Mouse (Mus musculus) liver, embryonic 15.5 days (tissue): ENCODE measurements around the gene Dcpp3. TPM values are rescaled to one million over a fixed set of nuclear protein-coding genes. Genes with fewer than 3 reads are reported as not detected.
"Not testable (repeated sequence)": the region's sequence is repeated elsewhere in the genome, so short reads cannot be mapped to it uniquely, and the experiment has no call there.

ENCODE experiments used
- ATAC-seq: fragments of 200-750 bp; cut with Nextera tagmentation; 2 replicates; pipeline ENCODE4 v1.8.0; 2017; ENCODE audit warnings: moderate number of reproducible peaks, mild to moderate bottlenecking, moderate library complexity; ENCODE audit not compliant: insufficient read depth
- H3K27ac ChIP-seq: fragments of 300-500 bp; sonication (generic); replicated peaks from 2 replicates; pipeline ENCODE4 v1.5.1; 2015; ENCODE audit warnings: mild to moderate bottlenecking, inconsistent platforms
- H3K27me3 ChIP-seq: fragments of 300-500 bp; sonication (generic); 2 replicates; pipeline ENCODE4 v1.6.1; 2015; ENCODE audit warnings: mild to moderate bottlenecking, inconsistent platforms
- H3K36me3 ChIP-seq: fragments of 300-500 bp; sonication (generic); replicated peaks from 2 replicates; pipeline ENCODE4 v1.6.1; 2015; ENCODE audit warnings: moderate library complexity, mild to moderate bottlenecking, inconsistent platforms
- H3K4me1 ChIP-seq: fragments of 300-500 bp; sonication (generic); replicated peaks from 2 replicates; pipeline ENCODE4 v1.6.1; 2015; ENCODE audit warnings: inconsistent platforms
- H3K4me2 ChIP-seq: fragments of 300-500 bp; sonication (generic); 2 replicates; pipeline ENCODE4 v1.6.1; 2015; ENCODE audit warnings: moderate library complexity, mild to moderate bottlenecking, inconsistent platforms
- H3K4me3 ChIP-seq: fragments of 300-500 bp; sonication (generic); replicated peaks from 2 replicates; pipeline ENCODE4 v1.5.1; 2015; ENCODE audit warnings: mild to moderate bottlenecking, inconsistent platforms
- H3K9ac ChIP-seq: fragments of 300-500 bp; sonication (generic); 2 replicates; pipeline ENCODE4 v1.6.1; 2015; ENCODE audit warnings: moderate library complexity, mild to moderate bottlenecking, inconsistent platforms
- H3K9me3 ChIP-seq: fragments of 300-500 bp; sonication (generic); replicated peaks from 2 replicates; pipeline ENCODE4 v1.6.1; 2016; ENCODE audit warnings: inconsistent platforms
- WGBS: fragments of 180-500 bp; shearing (Covaris S2); methylation state at CpG from one replicate; pipeline ENCODE4 v1.1.7; 2015; ENCODE audit warnings: mixed read lengths; ENCODE audit not compliant: insufficient replicate concordance; 5-methylcytosine and 5-hydroxymethylcytosine counted together
- polyA plus RNA-seq: library from polyadenylated mRNA; unstranded; fragments of >200 nt; fragmentation: Nextera tagmentation; extraction: Ambion mirVana; gene quantifications from 2 replicates; pipeline ENCODE4 v1.2.1, GENCODE M21; 2015

Gene Dcpp3
- not detected in 2 replicates for polyA plus RNA-seq

GRCm38 (mm10) chr17:23917158-23917557 lies at the start of gene Dcpp3:
Dcpp3 (plus strand) TSS chr17:23917458.
- not testable (repeated sequence) for H3K4me1 ChIP-seq, H3K27me3 ChIP-seq, H3K36me3 ChIP-seq, H3K4me3 ChIP-seq, H3K9ac ChIP-seq, H3K4me2 ChIP-seq, ATAC-seq, H3K9me3 ChIP-seq, H3K27ac ChIP-seq
- WGBS: 35% methylated on average over 4 of the region's 4 CpGs

- H3K9ac ChIP-seq: no peak within 1 kb of the TSS
- no peaks in the 10 kb centered on the region for H3K27me3 ChIP-seq
- H3K4me2 ChIP-seq: no peak within 1 kb of the TSS
- 73% methylated on average over 15 of the region's 15 CpGs for WGBS
- H3K4me1 ChIP-seq: no peaks in the 10 kb centered on the region
- H3K27ac ChIP-seq: no peak within 1 kb of the TSS
- no peak for ATAC-seq
- H3K9me3 ChIP-seq: no peaks in the 10 kb centered on the region
- H3K4me3 ChIP-seq: no peak within 1 kb of the TSS
- H3K36me3 ChIP-seq: no peaks in the 10 kb centered on the region
These were observed 49.5 kb upstream of the Dcpp3 start, which contains the start of gene Prss21 for GRCm38 (mm10) chr17:23867756-23868155. Prss21 (plus strand) TSS chr17:23868056.

DNA sequence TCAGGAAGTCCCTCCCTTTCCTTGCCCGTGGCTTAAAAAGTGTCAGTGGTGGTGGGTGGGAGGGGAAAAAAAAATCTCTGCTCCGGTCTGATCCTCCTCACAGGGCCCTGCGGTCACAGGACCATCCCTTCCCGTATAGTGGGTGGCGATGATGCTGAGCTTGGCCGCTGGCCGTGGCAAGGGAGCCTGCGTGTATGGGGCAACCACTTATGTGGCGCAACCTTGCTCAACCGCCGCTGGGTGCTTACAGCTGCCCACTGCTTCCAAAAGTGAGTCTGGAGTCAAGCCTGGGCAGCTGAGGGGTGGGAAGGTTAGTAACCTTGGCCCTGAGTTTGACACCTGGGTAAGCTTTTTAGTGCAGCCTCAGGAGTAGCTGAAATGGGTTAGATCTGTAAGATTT lies 48.7 kb upstream of the Dcpp3 start:
- Histone ChIP-seq H3K9me3 (no peaks in the 10 kb centered on the region), H3K27me3 (no peaks in the 10 kb centered on the region), H3K36me3 (no peaks in the 10 kb centered on the region), H3K9ac (no peak overlapping the region), H3K4me3 (no peak overlapping the region), H3K4me2 (no peak overlapping the region), H3K4me1 (no peaks in the 10 kb centered on the region), H3K27ac (no peak overlapping the region)
- 74% methylated on average over 11 of the region's 11 CpGs for WGBS
- ATAC-seq: no peak

DNA sequence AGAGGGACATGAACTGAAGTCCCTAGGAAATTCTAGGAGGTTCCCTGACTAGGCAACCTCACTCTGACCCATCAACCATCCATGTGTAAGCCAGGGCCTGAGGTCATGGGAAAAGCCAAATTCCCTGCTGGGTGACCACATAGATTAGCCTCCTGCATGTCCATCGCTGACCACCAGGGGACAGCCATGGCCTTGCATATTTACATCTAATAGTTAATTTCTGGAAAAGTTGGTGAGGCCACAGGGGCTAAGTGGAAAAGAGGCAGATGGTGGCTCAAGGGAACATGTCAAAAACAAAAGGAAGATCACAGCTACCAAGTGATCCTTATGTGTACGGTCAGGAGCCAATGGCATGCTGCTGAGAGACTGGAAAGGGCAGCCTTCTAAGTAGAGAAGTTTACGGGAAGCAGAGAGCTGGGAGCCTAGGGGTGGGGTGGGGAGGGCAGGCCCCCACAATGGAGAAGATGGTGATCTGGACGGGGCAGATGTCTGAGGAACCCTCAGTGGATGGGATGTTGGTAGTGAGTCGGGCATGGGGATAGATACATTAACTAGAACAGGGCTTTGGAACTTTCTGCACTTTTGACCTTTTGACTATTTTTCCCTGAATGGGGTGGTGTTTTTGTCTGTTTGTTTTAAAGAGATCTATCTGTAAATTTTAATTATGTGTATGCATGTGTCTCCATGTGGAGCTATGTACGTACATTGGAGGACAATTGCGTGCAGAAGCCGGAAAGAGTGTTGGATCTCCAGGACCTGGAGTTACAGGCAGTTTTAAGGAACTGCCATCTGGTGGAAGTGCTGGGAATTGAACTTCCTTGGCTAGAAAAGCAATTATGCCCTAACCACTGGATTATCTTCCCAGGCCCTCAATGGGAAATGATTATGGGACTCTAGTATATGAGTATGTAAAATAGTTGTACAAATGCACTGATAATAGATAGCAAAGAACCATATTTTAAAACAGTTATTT lies 43.1 kb upstream of the Dcpp3 start:
- Histone ChIP-seq H3K4me1 (no peaks in the 10 kb centered on the region), H3K9ac (no peak overlapping the region), H3K27me3 (no peaks in the 10 kb centered on the region), H3K27ac (no peak overlapping the region), H3K4me2 (no peak overlapping the region), H3K9me3 (no peaks in the 10 kb centered on the region), H3K4me3 (no peak overlapping the region), H3K36me3 (no peaks in the 10 kb centered on the region)
- no peak for ATAC-seq
- 38% methylated on average over 8 of the region's 8 CpGs for WGBS

DNA sequence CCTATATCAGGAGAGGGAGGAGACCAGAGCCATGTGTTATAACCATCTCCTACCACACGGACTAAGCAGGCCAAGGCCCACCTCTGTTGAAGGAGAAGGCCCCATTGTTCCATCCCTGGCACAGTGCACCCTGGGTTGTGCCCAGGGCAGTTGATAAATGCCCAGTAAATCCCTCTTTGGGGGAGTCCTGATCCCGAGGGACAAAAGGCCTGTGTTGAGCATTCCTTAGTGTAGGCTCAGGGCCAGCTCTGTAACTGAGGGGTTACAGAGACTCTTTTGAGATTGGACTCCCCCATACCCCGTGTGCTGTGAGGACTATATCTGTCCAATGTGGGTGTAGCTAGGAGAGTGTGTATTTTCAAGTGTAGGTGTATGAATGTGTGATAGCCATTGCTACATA lies 40.5 kb upstream of the Dcpp3 start:
- Histone ChIP-seq H3K27me3 (no peaks in the 10 kb centered on the region), H3K4me2 (no peak overlapping the region), H3K27ac (no peak overlapping the region), H3K9ac (no peak overlapping the region), H3K9me3 (no peaks in the 10 kb centered on the region), H3K36me3 (no peaks in the 10 kb centered on the region), H3K4me3 (no peak overlapping the region), H3K4me1 (no peaks in the 10 kb centered on the region)
- 37% methylated on average over 3 of the region's 3 CpGs for WGBS
- no peak for ATAC-seq

GRCm38 (mm10) chr17:23877166-23877565 lies 40.1 kb upstream of the Dcpp3 start:
- ATAC-seq: no peak
- Histone ChIP-seq H3K4me3 (no peak overlapping the region), H3K27me3 (no peaks in the 10 kb centered on the region), H3K27ac (no peak overlapping the region), H3K4me1 (no peaks in the 10 kb centered on the region), H3K4me2 (no peak overlapping the region), H3K36me3 (no peaks in the 10 kb centered on the region), H3K9ac (no peak overlapping the region), H3K9me3 (no peaks in the 10 kb centered on the region)
- 83% methylated on average over 2 of the region's 2 CpGs for WGBS

- H3K9ac ChIP-seq, H3K4me3 ChIP-seq, ATAC-seq, H3K27ac ChIP-seq, H3K4me2 ChIP-seq, H3K4me1 ChIP-seq, H3K9me3 ChIP-seq, H3K27me3 ChIP-seq, H3K36me3 ChIP-seq: not testable (repeated sequence)
- WGBS: 52% methylated on average over 4 of the region's 4 CpGs
These were observed 36.7 kb upstream of the Dcpp3 start, which contains the start of the genes Dcpp1 and Dcpp2 for GRCm38 (mm10) chr17:23880576-23880975. Dcpp1 (plus strand) TSS chr17:23880876. Dcpp2 (plus strand) TSS chr17:23880880.

GRCm38 (mm10) chr17:23924531-23925007 lies 7.3 kb downstream of the Dcpp3 start:
- Histone ChIP-seq H3K36me3 (no peaks in the 10 kb centered on the region), H3K4me2 (peak overlapping the region; percentile 86), H3K4me1 (peaks cover 13% of the 10 kb centered on the region), H3K4me3 (peak overlapping the region; percentile 58), H3K27ac (peak overlapping the region; percentile 56), H3K27me3 (peaks cover 3% of the 10 kb centered on the region), H3K9ac (peak overlapping the region; percentile 53), H3K9me3 (no peaks in the 10 kb centered on the region)
- WGBS: under 1% methylated on average over 29 of the region's 29 CpGs
- ATAC-seq: peak; percentile 95

- WGBS: under 1% methylated on average over 14 of the region's 14 CpGs
- Histone ChIP-seq H3K9me3 (no peaks in the 10 kb centered on the region), H3K9ac (peak overlapping the region; percentile 53; the same call in 1 of the 2 replicates), H3K36me3 (no peaks in the 10 kb centered on the region), H3K4me2 (peak overlapping the region; percentile 86), H3K4me1 (peaks cover 13% of the 10 kb centered on the region), H3K27me3 (peaks cover 3% of the 10 kb centered on the region), H3K27ac (peak overlapping the region; percentile 56), H3K4me3 (peak overlapping the region; percentile 58)
- peak; percentile 63 for ATAC-seq
These were observed 7.8 kb downstream of the Dcpp3 start for GRCm38 (mm10) chr17:23925090-23925493.

DNA sequence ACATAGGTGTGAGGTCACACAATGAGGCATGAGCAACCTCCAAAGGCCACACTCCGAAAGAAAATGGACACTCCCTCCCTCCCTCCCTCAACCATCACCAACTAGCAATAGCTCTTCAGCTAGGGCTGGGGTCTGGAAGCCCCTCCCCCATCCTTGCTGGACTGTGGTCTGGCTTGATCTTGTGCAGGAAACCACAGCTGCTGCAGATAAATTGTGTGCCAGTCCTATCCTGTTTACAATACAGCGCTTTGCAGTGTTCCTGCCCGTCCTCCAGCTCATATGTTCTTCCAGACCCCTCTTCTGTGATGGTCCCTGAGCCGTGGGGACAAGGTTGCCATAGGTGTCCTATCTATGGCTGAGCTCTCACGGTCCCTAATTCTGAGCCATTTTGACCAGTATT lies 13.9 kb downstream of the Dcpp3 start:
- no peak for ATAC-seq
- no peaks in the 10 kb centered on the region; the same call in 1 of the 2 replicates for H3K27me3 ChIP-seq
- H3K4me3 ChIP-seq: no peak overlapping the region
- no peaks in the 10 kb centered on the region for H3K36me3 ChIP-seq
- H3K27ac ChIP-seq: no peak overlapping the region
- H3K9ac ChIP-seq: no peak overlapping the region
- H3K4me1 ChIP-seq: no peaks in the 10 kb centered on the region
- H3K4me2 ChIP-seq: no peak overlapping the region
- no peaks in the 10 kb centered on the region for H3K9me3 ChIP-seq
- 18% methylated on average over 5 of the region's 5 CpGs for WGBS

DNA sequence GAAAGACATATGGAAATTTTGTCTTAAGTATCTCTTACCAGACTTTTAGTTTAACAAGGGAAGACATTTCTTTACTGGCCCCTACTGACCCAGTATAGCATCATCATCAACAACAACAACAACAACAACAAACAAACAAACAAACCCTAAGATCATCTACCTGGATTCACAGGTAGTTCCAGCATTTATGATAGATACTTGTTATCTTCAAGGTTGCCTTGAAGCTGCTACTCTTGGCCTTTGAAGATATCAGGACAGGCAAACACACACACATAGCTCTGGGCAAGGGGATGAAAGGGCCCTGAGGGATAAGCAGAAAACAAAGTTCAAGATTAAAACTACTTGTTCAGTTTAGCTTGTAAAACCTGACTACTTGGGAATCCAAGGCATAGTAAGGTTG lies 24.1 kb downstream of the Dcpp3 start, which contains the start of gene Sbp:
Gene Sbp (plus strand): TSS at position 301 of the 400 bp plus-strand sequence.
- no peak for ATAC-seq
- Histone ChIP-seq H3K4me3 (no peak within 1 kb of the TSS), H3K9ac (no peak within 1 kb of the TSS), H3K27me3 (no peaks in the 10 kb centered on the region), H3K36me3 (no peaks in the 10 kb centered on the region), H3K9me3 (no peaks in the 10 kb centered on the region), H3K4me1 (no peaks in the 10 kb centered on the region), H3K4me2 (no peak within 1 kb of the TSS), H3K27ac (no peak within 1 kb of the TSS)
